Mouse (Mus musculus): ENCODE data around the gene Cry2.
"Not testable (repeated sequence)": the region's sequence is repeated elsewhere in the genome, so short reads cannot be mapped to it uniquely, and the experiment has no call there.

Cry2 gene

DNA sequence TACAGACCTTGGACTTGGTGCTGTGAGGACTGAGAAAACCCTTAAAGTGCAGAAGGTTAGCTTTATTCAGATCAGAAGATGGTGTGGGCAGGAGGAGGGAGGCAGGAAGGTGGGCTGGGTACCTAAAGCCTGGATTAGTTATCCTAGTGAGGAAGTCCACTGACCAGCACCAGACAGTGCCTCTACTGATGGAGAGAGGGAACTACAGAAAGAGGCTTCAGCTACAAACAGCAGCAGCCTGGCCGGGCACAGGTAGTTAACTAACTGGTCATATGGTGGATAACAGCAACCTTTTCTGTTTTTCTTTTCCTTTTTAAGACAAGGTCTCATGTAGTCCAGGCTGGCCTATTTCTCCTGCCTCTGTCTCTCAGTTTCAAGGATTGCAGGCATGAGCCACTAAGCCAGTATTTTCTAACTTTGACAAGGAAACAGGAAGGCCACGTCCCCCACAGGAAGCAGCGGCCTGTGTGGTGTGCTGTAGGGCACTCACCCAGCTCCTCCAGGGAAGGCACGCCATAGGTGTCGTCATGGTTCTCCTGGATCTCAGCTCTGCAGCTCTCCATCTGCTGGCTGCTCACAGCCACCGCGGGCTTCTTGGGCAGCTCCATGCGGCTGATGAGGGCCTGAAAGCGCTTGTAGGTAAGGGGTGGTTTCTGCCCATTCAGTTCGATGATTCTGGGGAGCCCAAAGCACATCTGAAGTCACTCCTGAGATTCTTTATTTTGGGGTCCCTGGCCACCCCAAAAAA lies 11.3 kb downstream of the Cry2 start:
- no peak for DNase-seq (ENCODE audit: low spot score)

DNA sequence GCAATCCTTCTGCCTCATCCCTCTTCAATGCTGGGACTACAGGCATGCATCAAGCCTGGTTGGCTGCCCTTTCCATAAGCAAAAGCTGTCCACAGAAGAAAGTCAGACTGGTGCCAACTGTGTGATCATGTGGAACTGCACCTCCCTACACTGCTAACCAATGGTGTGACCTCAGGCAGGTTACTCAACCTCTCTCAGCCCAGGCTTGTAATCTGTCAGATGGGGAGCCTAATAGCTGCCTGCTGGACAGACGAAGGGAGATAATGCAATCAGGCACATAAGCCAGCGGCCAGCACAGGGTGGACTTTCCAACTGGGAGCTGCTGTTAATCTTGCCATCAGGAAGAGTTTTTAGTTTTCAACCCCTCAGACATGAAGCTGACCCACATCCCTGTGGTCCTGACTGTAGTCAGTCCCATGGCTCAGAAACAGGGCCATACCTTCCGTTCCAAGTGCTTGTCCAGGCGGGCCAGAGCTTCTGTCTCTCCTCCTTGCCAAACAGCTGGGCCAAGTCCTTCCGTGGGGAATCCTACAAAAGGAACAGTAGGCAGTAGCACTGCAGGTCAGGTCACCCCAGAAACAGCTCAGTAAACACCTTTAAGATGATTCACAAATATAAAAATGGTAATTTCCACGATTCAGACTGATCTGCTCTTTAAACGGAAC lies 12.0 kb downstream of the Cry2 start:
- no peak for DNase-seq (ENCODE audit: low spot score)

DNA sequence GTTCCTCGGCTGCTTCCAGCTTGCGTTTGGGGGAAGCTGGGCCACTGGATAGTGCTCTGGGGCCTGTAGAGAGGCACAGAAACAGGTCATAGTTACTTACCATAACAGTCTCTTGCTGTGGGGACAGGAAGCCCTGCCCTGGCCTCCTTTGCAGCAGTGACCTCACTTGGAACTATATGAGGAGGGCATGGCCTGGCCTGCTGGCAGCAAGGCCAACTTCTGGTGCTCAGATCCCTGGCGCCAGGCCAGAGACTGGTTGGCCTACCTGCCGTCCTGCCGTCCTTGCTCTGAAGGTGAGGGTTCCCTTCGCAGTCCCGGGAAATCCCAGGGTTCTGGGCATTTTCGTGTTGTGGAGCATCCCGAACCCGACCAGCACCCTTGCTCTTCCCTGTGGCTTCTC lies 22.1 kb downstream of the Cry2 start:
- no peak for DNase-seq (ENCODE audit: low spot score)

GRCm38 (mm10) chr2:92408309-92409045 lies 25.4 kb downstream of the Cry2 start:
- DNase-seq (ENCODE audit: low spot score): no peak

- DNase-seq (ENCODE audit: low spot score): no peak
These were observed 28.2 kb downstream of the Cry2 start for GRCm38 (mm10) chr2:92405687-92406086.

DNA sequence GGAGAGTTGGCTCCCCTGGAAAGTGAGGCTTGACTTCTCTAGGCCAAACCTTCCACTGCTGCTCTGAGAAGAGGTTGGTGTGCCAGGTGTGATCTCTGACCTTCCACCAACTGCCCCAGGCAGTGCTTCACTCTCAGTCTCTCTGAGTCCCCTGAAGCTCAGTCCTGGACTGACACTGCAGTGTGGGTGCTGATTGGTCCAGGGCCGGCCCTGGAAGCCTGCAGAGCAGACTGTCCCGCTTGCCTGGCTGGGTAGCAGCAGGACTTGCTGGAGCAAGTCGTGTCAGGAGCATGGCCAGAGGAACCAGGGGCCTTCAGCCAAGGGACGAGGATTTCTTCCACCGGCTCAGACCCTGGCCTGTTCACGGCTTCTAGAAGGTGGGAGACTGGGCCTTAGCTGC lies 29.1 kb downstream of the Cry2 start:
- DNase-seq (ENCODE audit: low spot score): no peak

- DNase-seq (ENCODE audit: low spot score): no peak
These were observed 30.0 kb downstream of the Cry2 start for GRCm38 (mm10) chr2:92403776-92404319.

DNA sequence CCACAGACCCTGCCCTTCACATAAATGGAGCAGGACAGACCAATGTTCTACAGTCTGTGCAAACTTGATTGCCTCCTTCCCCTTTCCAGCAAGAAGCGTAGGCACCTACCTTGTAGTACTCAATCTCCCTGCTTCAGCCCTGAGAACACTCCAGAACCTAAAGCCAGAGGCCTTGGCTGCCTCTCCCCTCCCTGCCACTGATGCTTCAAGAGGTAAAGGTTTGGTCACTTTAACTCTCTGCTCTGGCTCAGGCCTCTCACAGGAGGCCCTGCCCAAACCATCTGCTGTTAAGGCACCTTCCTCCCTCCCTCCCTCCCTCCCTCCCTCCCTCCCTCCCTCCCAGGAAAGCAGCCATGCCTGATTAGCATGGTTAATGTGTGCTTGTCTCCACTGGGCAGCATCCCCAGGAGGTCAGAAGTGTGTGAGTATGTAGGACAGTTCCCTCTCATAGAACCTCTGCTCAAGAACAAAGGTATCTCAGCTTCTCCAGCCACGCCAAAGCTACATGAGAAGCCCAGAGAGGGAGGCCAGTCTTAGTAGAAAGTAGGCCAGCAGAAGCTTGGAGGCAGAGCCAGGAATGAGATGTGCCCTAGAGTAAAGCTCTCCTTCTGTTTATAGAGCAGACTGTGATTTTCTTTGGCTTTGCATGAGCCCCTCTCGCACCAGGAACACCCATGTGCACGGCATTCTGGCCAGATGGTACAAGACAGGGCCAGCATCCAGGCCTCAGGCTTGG lies 31.1 kb downstream of the Cry2 start:
- no peak for DNase-seq (ENCODE audit: low spot score)

DNA sequence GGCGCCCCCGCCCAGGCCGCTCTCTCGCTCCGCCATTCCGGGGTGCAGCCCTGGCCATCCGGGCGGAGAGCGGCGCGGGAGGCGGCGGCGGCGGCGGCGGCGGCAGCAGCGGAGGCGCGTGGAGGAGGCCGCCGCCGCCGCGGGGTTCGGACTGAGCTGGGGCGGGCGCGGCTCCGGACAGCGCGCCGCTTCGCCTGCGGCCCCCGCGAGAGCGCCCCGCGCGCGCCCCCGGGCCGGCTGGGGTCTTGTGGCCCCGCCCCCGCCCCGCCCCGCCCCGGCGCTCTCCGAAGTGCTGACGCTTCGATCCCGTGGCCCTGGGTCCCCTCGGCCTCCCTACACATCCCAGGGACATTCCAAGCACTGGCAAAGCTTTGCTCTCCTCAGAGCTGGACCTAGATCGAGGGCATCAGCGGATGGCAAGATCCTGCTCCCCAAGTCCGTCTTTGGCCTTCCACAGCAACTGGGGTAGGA lies 32.7 kb downstream of the Cry2 start, which contains the start of gene Mapk8ip1:
Gene Mapk8ip1 (minus strand): TSS at position 173 of the 471 bp plus-strand sequence.
- DNase-seq (ENCODE audit: low spot score): no peak

- no peak for DNase-seq (ENCODE audit: low spot score)
These were observed 33.2 kb downstream of the Cry2 start for GRCm38 (mm10) chr2:92400682-92401081.

DNA sequence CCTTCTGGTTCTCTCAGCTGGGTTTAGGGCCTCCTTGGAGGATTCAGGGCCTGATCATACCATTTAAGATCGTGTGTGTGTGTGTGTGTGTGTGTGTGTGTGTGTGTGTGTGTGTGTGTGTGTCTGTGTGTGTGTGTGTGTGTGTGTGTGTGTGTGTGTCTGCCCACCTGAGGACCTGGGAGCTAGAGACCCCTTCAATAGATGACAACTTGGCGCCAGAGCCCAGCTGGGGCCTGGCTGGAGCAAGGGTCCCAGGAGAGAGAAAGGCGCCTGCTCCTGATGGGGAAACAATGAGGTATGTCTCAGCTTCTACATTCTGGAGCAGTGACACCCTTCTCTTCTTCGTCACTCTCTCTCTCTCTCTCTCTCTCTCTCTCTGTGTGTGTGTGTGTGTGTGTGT lies 34.0 kb downstream of the Cry2 start:
- not testable (repeated sequence) for DNase-seq (ENCODE audit: low spot score)

- DNase-seq (ENCODE audit: low spot score): no peak
These were observed 36.4 kb downstream of the Cry2 start for GRCm38 (mm10) chr2:92397436-92397835.

DNA sequence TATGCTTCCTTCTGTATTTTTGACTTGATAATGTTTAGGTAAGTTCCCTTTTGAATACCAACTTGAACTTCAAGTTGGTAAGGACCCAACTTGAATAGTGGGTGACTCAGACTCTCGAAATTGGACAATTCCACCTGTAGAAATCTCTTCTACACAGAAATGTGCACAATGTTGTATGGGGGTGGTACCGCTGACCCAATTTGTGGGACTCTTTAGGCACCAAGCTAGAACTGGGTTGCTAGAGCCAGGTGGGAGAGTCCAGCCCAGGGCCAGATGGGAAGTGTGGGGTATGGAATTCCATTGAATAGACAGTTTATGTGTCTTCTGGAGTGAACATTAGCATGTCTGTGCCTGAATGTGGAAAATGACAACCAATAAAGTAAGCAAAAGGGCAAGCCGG lies 38.3 kb downstream of the Cry2 start:
- no peak for DNase-seq (ENCODE audit: low spot score)

GRCm38 (mm10) chr2:92392318-92393264 lies 41.3 kb downstream of the Cry2 start:
- peak; percentile 43 for DNase-seq (ENCODE audit: low spot score)

DNA sequence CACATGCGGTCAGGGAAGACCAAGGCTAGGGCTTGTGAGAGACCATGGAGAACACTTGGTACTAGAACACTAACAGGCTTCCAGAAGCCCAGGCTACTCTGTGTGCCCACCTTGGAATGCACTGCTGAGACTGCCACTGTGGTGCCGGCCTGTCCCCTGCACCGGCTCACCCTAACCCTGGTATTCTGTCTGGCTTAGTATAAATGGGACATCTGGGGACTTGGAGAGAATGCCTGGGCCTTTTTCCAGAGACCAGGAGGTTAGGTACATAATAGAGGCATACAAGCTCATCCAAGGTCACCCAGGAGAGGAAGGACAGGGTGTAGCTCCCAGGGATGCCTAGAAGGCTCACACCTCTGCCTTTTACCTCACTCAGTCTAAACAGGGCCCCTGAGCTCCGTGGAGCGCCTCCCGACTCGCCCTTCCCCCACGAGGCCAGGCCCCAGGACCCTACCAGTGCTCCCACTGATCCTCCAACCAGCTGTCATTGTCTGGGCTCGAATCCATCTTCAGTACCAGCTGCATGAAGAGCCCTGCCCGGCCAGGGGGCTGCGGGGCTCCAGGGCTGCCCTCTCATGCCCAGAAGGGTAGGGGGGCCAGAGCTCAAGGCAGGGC lies 42.0 kb downstream of the Cry2 start:
- no peak for DNase-seq (ENCODE audit: low spot score)

GRCm38 (mm10) chr2:92391116-92391515 lies 42.7 kb downstream of the Cry2 start:
- no peak for DNase-seq (ENCODE audit: low spot score)

- no peak for DNase-seq (ENCODE audit: low spot score)
These were observed 43.5 kb downstream of the Cry2 start for GRCm38 (mm10) chr2:92390206-92390930.

DNA sequence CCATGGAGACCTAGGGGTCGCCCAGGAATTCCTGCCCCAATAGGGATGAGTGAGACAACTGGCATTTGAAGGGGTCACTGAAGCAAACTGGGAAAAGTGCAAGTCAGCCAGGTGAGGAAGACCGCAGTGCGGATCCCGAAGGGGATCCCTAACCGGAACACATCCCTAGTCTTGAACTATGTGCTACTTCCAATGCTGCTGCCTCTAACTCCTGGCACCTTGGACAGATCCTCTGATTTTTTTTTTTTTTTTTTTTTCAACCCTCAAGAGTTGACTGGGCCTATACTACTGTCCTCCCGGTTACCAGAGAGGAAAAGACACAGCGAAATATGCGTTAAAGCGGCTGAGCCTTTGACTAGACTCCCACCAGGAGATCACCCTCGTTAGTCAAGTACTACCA lies 44.2 kb downstream of the Cry2 start:
- DNase-seq (ENCODE audit: low spot score): no peak

- DNase-seq (ENCODE audit: low spot score): peak; percentile 90
These were observed 44.8 kb downstream of the Cry2 start for GRCm38 (mm10) chr2:92388891-92389641.
